Mouse (Mus musculus) megakaryocyte, embryonic 14.5 days (primary cell): ENCODE measurements around the gene Uba3.

Experiments
- FLI1 ChIP-seq: IDR thresholded peaks from 2 replicates; pipeline ENCODE4 v1.6.1; 2012; ENCODE audit warnings: low read length, inconsistent platforms, mixed read lengths
- GATA1 ChIP-seq: IDR thresholded peaks from 3 replicates; pipeline ENCODE4 v1.6.1; 2012; ENCODE audit warnings: mixed read lengths, low read length, inconsistent platforms, borderline replicate concordance

DNA sequence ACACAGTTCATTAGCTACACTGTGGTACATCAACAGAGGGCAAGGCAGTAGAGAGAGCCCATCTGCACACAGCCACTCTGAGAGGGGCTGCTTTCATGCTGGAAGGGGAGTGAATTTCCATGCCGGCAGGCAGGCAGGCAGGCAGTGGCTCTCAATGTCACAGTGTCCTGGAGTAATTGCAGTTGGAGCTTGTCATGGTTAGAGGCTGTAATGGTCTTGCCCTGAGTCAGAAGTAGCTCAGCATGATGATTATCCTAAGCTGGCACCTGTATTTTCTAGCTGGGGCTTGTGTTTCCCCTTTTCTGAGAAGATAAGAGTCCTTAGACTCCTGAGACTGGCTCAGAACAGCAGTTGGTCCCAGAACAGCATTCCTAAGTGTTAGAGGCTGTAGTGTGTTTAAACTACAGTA is 20.6 kb upstream of the Uba3 start:
- TF ChIP-seq GATA1 (no peak), FLI1 (no peak)
